In genomic region chr16:78104246-78104645, GRCm38 (mm10) we compare ENCODE assay signal across 14 mouse cellular contexts.
DNase-seq lines count a peak whose midpoint lies in the region.
"Had no signal": no experiment of that assay in that cellular context is flagged by ENCODE, and none has a peak within 500 bp of the region (broad histone marks: within the 10 kb centered on the region; RNA-seq: fewer than 3 reads in every experiment).

No protein-coding gene starts in this region.

- DNase-seq in frontal cortex, postnatal 36 days (ENCODE audit: low spot score in 2 of 2): peak; percentile 9 to 26
- no peak for DNase-seq in frontal cortex, postnatal 25 days (ENCODE audit: low spot score in 2 of 2)
- DNase-seq in left cerebral cortex, adult 9 months (ENCODE audit: low spot score in 2 of 2): peak; percentile 16 to 20
- no peak for DNase-seq in left cerebral cortex, postnatal 4 days
- DNase-seq in brain, adult 2 months (ENCODE audit: low read depth, low spot score): peak; percentile 59
- peak; percentile 55 for DNase-seq in telencephalon, adult 2 months (ENCODE audit: low read depth, low spot score)
- DNase-seq: adrenal gland, postnatal 14 days; cerebellum, adult 18-20 months; cerebellum, adult 9-11 months; cerebellum, postnatal 36 days; forebrain, postnatal 0 days; heart, adult 18-20 months; heart, postnatal 10 days; heart, postnatal 4 days had no signal

- intact Hi-C loops in left cerebral cortex, postnatal 4 days (cut with DNase I): no loop called here

Comparison
In these comparisons a context has a peak if more than half of its experiments do, and no peak if none do; other contexts are left out.
1. DNase-seq: peak in frontal cortex, postnatal 36 days (2 of 2), left cerebral cortex, adult 9 months (2 of 2), brain, adult 2 months (single experiment) and telencephalon, adult 2 months (single experiment); none in frontal cortex, postnatal 25 days (0 of 2) and left cerebral cortex, postnatal 4 days (single experiment).